Mouse (Mus musculus): ENCODE results near the gene Prrt4. TPM values are rescaled to one million over a fixed set of nuclear protein-coding genes. Genes with fewer than 3 reads are reported as not detected.
"Not testable (repeated sequence)": the region's sequence is repeated elsewhere in the genome, so short reads cannot be mapped to it uniquely, and the experiment has no call there.

The Prrt4 gene
- 0.90 and 1.3 TPM in 2 replicates for polyA plus RNA-seq (2015; fragmentation: Nextera tagmentation; extraction: Ambion mirVana)

DNA sequence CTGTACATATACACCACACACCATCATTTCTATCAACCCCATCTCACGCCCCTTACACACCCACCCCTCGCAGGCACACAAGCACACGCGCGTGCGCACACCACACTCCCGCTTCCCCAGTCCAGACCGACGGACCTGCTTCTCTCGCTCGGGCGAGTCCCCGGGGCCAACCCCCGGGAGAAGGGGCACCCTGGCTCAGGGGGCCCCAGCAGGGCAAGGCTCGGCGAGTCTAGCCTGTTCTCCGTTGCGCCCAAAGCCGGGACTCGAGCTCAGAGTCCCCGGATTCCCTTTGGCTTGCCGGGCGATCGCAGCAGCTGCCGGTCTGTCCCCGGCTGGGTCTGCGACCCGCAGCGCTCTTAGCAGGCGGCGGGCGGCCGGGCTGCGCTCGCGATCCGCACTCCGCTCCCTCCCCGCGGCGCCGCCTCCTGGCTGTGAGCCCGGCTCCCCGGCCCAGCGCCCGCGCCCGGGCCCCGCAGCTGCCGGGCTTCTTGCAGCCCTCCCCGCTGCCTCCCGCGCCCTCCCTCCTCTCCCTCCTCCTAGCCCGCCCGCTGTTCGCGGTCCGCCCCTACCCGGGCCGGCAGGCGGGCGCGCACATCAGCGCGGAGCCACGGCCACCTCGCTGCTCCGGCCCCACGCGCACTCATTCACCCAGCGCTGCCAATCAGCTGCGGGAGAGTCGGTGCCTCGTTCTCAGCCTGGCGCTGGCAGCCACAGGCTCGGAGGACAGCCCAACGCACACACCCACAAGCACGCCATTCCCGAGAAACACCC is at the start of gene Prrt4:
TSS of gene Prrt4 (minus strand) at position 697 of the 771 bp plus-strand sequence.
- peaks cover 63% of the 10 kb centered on the region for H3K27me3 ChIP-seq

DNA sequence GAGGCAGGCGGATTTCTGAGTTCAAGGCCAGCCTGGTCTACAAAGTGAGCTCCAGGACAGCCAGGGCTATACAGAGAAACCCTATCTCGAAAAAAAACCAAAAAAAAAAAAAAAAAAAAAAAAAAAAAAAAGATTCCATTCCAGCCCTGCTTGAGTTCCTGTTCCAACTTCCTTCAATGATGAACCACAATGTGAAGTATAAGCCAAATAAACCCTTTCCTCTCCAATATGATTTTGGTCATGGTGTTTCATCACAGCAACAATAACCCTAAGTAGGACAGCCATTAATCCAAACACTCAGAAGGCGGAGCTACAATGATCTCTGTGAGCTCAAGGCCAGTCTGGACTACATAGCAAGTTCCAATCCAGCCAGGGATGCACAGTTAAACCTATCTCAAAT is 38.3 kb upstream of the Prrt4 start:
- not testable (repeated sequence) for H3K4me2 ChIP-seq (replicated peaks); ATAC-seq (ENCODE audit: low FRiP score, low read depth); H3K9me3 ChIP-seq; H3K4me3 ChIP-seq; H3K36me3 ChIP-seq; H3K9ac ChIP-seq; H3K27ac ChIP-seq
- peaks cover 24% of the 10 kb centered on the region for H3K4me1 ChIP-seq
- 85% methylated on average over 3 of the region's 3 CpGs for WGBS
- H3K27me3 ChIP-seq, result peaks cover 28% of the 10 kb centered on the region

More for the DNA sequence above, at the start of gene Prrt4:
- WGBS, result under 1% methylated on average over 69 of the region's 79 CpGs
- H3K9me3 ChIP-seq, result no peaks in the 10 kb centered on the region
- peak within 1 kb of the TSS; percentile 65 for H3K4me3 ChIP-seq
- H3K9ac ChIP-seq, result peak within 1 kb of the TSS; percentile 76
- H3K27ac ChIP-seq, result no peak within 1 kb of the TSS; the same call in 1 of the 2 replicates
- peaks cover 9% of the 10 kb centered on the region for H3K4me1 ChIP-seq
- ATAC-seq (ENCODE audit: low FRiP score, low read depth), result peak; percentile 57
- H3K36me3 ChIP-seq, result no peaks in the 10 kb centered on the region
- peak within 1 kb of the TSS; percentile 94 for H3K4me2 ChIP-seq (replicated peaks)

DNA sequence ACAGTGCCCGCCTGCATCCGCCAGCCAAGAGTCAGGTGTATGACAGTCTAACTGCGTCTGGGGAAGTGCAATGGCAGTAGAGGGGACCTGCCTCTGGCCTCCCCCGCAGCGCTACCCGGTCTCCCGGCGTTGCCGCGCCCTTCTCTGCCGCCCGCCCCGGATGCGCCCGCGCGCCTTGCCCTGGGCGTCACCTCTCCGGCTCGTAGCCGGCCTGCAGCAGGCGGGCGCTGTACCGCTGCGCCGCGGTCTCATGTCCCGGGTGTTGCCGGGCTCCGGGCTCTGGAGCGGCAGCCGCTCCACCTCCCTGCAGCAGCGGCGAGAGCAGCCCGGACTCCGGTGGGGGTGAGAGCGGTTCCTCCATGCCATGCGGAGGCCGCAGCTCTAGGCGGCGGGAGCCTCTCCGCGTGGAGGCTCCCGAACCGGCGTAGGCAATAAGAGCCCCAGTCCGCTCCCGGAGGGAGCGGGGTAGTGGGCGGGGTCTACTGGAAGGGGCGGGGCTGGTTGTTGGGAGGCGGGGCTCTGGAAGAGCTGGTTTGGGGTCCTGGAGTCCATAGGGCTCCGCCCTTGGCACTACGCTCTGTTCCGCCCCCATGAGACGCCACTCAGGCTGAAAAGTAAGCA is 36.6 kb upstream of the Prrt4 start, which contains the start of gene Impdh1:
TSS of gene Impdh1 (minus strand) at position 484 of the 621 bp plus-strand sequence.
- Histone ChIP-seq H3K27ac (no peak within 1 kb of the TSS), H3K9me3 (no peaks in the 10 kb centered on the region), H3K4me2 (replicated peaks) (peak within 1 kb of the TSS; percentile 99), H3K36me3 (no peaks in the 10 kb centered on the region), H3K27me3 (peaks cover 28% of the 10 kb centered on the region), H3K4me1 (peaks cover 34% of the 10 kb centered on the region), H3K4me3 (peak within 1 kb of the TSS; percentile 69), H3K9ac (peak within 1 kb of the TSS; percentile 70)
- ATAC-seq (ENCODE audit: low FRiP score, low read depth), result peak; percentile 69
- WGBS, result under 1% methylated on average over 56 of the region's 56 CpGs

DNA sequence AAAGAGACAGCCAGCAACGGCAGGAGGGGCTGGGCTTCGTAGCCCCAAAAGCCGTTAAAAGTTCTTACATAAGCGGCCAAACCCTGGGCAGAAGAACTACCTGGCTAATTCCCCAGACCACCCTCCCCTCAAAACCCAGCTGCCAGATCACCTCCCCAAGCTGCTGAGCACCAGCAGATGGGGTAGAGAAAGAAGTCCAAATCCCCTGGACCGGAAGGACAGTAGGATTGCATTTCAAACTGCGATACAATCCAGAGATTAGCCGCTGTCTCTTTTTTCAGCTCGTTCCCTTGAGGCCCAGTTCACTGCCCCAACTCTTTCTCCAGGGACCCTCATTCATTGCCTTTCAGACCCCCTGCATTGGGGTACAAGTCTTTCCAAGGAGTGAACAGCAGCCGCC is 35.8 kb upstream of the Prrt4 start:
- peak overlapping the region; percentile 99 for H3K4me2 ChIP-seq (replicated peaks)
- H3K36me3 ChIP-seq, result no peaks in the 10 kb centered on the region
- no peaks in the 10 kb centered on the region for H3K9me3 ChIP-seq
- H3K9ac ChIP-seq, result peak overlapping the region; percentile 70; the same call in 1 of the 2 replicates
- 13% methylated on average over 9 of the region's 9 CpGs for WGBS
- peaks cover 28% of the 10 kb centered on the region for H3K27me3 ChIP-seq
- peak overlapping the region; percentile 69 for H3K4me3 ChIP-seq
- peaks cover 40% of the 10 kb centered on the region for H3K4me1 ChIP-seq
- no peak for ATAC-seq (ENCODE audit: low FRiP score, low read depth)
- no peak overlapping the region for H3K27ac ChIP-seq

DNA sequence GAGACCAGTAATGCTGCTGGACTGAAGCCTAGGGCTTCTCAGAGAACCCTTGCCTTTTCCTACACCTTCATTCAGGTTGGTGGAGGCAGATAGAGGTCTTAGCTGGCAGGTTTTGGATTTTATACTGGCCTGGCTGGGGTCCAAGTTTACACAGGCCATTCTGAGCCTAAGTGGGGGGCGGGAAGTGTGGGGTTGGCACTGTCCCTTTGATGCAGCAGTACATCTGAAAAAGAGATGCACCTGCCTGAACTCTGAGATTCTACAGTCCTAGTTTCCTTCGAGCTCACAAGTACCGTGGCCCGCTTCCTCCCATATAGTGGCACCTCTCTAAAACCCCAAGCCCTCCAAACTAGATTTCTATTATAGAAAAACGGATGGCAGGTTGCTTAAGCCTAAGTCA is 35.4 kb upstream of the Prrt4 start:
- no peak overlapping the region for H3K4me3 ChIP-seq

DNA sequence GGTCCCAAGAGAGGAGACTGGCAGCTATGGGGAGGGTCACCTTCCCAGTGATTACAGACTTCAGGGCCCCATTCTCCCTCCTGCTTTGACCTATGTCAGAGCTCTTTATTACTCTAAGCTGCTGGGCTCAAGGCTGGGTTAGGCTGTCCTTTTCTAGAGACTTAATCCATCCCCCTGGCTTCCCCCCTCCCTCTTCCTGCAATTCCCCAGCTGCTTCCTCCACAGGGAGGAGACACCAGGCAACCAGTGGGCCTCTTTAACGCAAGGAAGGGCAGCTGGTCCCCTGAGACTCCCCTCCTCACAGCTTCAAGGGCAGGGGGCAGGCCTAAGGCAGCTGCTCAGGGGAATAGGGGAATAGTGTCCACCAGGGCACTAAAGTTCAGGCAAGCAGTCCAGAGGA is 34.9 kb upstream of the Prrt4 start:
- H3K36me3 ChIP-seq, result no peaks in the 10 kb centered on the region
- no peaks in the 10 kb centered on the region for H3K9me3 ChIP-seq
- no peak overlapping the region for H3K27ac ChIP-seq
- 0% methylated on average over 1 of the region's 1 CpGs for WGBS
- H3K9ac ChIP-seq, result no peak overlapping the region
- H3K4me2 ChIP-seq (replicated peaks), result no peak overlapping the region
- peaks cover 28% of the 10 kb centered on the region for H3K27me3 ChIP-seq
- no peak for ATAC-seq (ENCODE audit: low FRiP score, low read depth)
- peaks cover 46% of the 10 kb centered on the region for H3K4me1 ChIP-seq
- no peak overlapping the region for H3K4me3 ChIP-seq

More for the DNA sequence above, 35.4 kb upstream of the Prrt4 start:
- Histone ChIP-seq H3K4me1 (peaks cover 44% of the 10 kb centered on the region), H3K27ac (no peak overlapping the region), H3K9ac (no peak overlapping the region), H3K9me3 (no peaks in the 10 kb centered on the region), H3K4me2 (replicated peaks) (0 out of 2 replicates have a peak overlapping the region, but pooled peaks have one; percentile 99), H3K36me3 (no peaks in the 10 kb centered on the region), H3K27me3 (peaks cover 28% of the 10 kb centered on the region)
- WGBS, result 35% methylated on average over 5 of the region's 5 CpGs
- no peak for ATAC-seq (ENCODE audit: low FRiP score, low read depth)

DNA sequence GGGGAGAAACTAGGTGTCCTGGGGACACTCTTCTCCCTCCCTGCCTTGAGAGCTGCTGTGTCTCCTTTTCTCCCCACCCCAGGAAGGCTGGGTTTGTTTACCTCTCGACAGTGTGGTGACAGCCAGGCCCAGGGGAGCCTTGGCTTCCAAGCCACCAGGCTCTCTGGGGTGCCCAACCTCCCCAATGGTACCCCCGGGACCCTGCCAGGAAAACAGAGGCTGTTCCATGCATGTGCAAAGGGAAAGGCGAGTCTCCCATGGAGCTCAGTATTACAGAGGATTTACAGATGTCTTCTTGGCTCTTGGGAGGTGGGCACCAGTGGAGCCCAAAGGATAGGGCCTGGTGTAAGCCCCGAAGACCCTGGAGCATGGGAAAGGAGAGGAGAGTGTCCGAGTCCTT is 34.1 kb upstream of the Prrt4 start:
- 57% methylated on average over 5 of the region's 5 CpGs for WGBS
- Histone ChIP-seq H3K4me1 (peaks cover 46% of the 10 kb centered on the region), H3K9me3 (no peaks in the 10 kb centered on the region), H3K27ac (no peak overlapping the region), H3K27me3 (peaks cover 28% of the 10 kb centered on the region), H3K4me2 (replicated peaks) (no peak overlapping the region), H3K4me3 (no peak overlapping the region), H3K9ac (no peak overlapping the region), H3K36me3 (peaks cover 3% of the 10 kb centered on the region; the same call in 1 of the 2 replicates)
- no peak for ATAC-seq (ENCODE audit: low FRiP score, low read depth)

DNA sequence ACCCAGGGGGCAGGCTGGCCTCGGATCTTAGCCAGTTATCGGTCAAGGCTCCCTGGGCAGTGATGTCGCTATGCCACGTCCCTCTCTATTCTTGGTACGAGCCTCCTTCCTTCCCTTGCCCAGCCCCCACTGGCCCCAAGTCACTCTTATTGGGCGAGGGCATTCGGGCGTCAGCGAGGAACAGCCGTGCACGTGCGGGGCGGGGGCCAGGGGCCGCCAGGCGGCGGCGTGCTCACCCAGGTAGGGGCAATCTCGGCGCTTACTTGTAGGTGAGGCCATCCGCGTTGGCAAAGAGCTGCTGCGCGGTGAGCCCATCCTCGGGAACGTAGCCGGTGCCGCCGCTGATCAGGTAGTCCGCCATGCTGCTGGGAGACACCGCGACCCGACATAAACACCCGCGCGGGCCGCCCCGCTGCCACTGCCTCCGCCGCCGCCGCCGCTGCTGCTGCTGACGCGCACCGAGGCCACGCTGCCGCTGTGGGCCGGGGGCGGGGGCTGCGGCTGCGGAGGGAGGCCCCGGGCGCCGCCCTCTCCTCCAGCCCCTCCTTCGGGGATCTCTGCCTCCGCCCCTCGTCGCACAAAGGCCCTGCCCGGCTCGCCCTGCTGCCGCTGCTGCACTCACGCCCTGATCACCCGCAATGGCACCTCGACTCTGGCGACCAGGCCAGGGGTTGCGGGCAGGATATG is 32.6 kb upstream of the Prrt4 start:
- Histone ChIP-seq H3K4me1 (peaks cover 46% of the 10 kb centered on the region), H3K27ac (peak overlapping the region; percentile 58; the same call in 1 of the 2 replicates), H3K27me3 (peaks cover 28% of the 10 kb centered on the region), H3K9me3 (no peaks in the 10 kb centered on the region), H3K36me3 (peaks cover 12% of the 10 kb centered on the region), H3K9ac (peak overlapping the region; percentile 78), H3K4me3 (peak overlapping the region; percentile 70), H3K4me2 (replicated peaks) (peak overlapping the region; percentile 91)
- 0% methylated on average over 53 of the region's 66 CpGs for WGBS
- peak; percentile 85 for ATAC-seq (ENCODE audit: low FRiP score, low read depth)

DNA sequence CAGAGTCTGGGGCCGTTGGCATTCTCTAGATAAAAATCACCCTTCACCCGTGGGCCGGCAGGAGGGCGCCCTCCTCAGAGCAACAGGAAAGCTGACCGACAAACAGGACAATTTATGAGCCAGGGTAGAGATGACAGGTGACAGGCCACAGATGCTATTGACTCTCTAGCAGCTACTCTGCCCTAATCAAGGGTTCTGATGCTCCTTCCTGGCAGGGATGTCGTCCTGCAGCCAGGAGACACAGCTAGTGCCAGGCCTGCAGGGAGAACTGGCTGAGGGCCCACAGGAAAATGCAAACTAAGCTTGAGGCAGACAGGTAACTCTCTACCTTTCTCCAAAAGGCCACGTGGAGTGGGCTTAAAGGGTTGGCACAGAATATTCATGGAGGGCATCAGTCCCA is 31.8 kb upstream of the Prrt4 start:
- peaks cover 28% of the 10 kb centered on the region for H3K27me3 ChIP-seq
- no peak for ATAC-seq (ENCODE audit: low FRiP score, low read depth)
- H3K9me3 ChIP-seq, result no peaks in the 10 kb centered on the region
- 18% methylated on average over 7 of the region's 7 CpGs for WGBS
- H3K9ac ChIP-seq, result peak overlapping the region; percentile 78
- H3K27ac ChIP-seq, result no peak overlapping the region
- H3K36me3 ChIP-seq, result peaks cover 18% of the 10 kb centered on the region
- H3K4me3 ChIP-seq, result peak overlapping the region; percentile 70
- peaks cover 41% of the 10 kb centered on the region for H3K4me1 ChIP-seq
- peak overlapping the region; percentile 91 for H3K4me2 ChIP-seq (replicated peaks)

DNA sequence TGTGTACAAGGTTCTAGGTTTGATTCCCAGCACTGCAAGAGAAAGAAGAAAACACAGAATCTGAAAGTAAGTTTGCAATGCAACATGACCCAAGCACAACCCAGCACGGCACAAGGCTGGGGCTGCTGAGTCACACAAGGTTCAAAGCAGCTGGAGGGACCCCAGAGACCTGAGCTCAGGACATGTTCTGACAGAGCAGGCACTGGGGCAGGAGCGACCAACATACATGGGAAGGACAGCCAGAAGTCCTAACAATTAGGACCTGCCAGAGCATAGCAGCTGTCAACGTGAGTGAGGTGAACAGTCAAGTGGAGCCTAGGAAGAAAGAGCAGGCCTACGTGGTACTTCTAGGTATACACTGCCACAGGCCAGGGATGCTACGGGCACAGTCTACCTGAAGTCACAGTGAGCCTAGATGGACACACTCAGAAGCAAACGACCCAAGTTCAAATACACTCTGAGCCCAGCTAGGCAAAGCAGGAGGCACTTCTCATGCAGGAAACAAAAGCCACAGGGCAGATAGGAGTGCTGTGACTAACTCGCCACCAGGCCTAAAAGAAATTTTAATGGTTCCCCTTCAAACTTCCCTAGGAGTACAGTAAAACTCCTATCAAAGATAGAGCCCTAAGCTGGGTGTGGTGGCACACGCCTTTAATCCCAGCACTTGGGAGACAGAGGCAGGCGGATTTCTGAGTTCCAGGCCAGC is 31.0 kb upstream of the Prrt4 start:
- peak overlapping the region; percentile 91 for H3K4me2 ChIP-seq (replicated peaks)
- WGBS, result 74% methylated on average over 9 of the region's 9 CpGs
- peaks cover 23% of the 10 kb centered on the region for H3K36me3 ChIP-seq
- H3K9me3 ChIP-seq, result no peaks in the 10 kb centered on the region
- peak overlapping the region; percentile 36; the same call in 1 of the 2 replicates for H3K9ac ChIP-seq
- H3K27ac ChIP-seq, result no peak overlapping the region
- peaks cover 35% of the 10 kb centered on the region for H3K4me1 ChIP-seq
- peaks cover 21% of the 10 kb centered on the region for H3K27me3 ChIP-seq
- H3K4me3 ChIP-seq, result no peak overlapping the region
- no peak for ATAC-seq (ENCODE audit: low FRiP score, low read depth)

DNA sequence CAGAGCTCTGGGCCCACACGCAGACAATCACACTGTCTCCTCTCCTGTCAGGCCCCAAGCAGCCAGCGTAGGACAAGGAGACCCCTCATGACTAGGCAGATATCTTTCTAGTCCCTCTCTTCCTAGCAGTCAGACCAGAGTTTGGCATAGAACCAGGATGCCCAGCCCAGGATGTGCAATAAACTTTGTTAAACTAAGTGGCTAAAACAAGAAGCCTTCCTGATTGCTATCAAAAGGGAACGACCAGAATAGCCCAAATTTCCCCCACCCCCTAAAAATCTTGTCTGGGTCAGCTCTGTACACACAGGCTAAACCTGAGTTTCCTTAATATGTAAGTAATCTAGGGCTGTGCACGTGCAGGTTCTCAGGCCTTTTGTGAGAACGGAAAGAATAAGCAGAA is 28.8 kb upstream of the Prrt4 start:
- 88% methylated on average over 5 of the region's 5 CpGs for WGBS
- H3K4me1 ChIP-seq, result peaks cover 23% of the 10 kb centered on the region
- no peak overlapping the region for H3K4me2 ChIP-seq (replicated peaks)
- no peak overlapping the region for H3K4me3 ChIP-seq
- ATAC-seq (ENCODE audit: low FRiP score, low read depth), result no peak
- no peaks in the 10 kb centered on the region for H3K9me3 ChIP-seq
- H3K27me3 ChIP-seq, result no peaks in the 10 kb centered on the region
- H3K36me3 ChIP-seq, result peaks cover 43% of the 10 kb centered on the region
- no peak overlapping the region for H3K27ac ChIP-seq
- H3K9ac ChIP-seq, result no peak overlapping the region

Measured in limb, embryonic 13.5 days (tissue).